Mouse (Mus musculus): Measurements from ENCODE around the gene Lsamp.
"Not testable (repeated sequence)": the region's sequence is repeated elsewhere in the genome, so short reads cannot be mapped to it uniquely, and the experiment has no call there.

Gene Lsamp

DNA sequence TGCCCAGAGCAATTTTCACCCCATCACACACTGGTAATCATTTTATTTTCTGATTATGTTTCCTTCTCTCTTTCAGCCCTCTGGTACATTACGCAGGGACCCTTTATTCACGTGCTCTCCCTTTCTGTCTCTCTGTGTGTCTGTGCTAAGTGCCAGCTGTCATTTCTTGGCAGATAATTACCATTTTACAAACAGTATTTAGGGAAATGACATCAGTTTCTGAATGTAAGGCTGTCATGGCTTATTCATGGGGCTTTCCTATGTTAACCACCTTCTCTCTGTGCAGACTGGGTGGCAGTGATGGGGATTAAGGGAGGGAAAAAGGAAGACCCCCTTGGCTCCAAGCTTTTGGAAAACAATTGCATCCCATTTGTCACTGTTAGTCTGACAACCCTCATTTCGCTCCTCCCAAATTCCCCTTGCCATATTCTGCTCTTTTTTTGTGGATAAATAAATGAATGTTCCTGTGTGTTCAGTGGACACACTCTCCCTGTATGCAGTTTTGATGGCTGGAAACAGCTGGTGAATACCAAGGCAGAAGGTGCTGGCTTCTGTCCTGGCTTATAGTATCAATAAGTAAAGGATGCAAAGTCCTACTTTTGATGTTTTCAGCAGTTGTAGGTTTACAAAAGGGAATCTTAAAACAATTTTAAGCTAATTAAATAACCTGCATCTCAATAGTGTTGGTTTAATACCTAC lies 520.2 kb downstream of the Lsamp start:
- no peak for DNase-seq

DNA sequence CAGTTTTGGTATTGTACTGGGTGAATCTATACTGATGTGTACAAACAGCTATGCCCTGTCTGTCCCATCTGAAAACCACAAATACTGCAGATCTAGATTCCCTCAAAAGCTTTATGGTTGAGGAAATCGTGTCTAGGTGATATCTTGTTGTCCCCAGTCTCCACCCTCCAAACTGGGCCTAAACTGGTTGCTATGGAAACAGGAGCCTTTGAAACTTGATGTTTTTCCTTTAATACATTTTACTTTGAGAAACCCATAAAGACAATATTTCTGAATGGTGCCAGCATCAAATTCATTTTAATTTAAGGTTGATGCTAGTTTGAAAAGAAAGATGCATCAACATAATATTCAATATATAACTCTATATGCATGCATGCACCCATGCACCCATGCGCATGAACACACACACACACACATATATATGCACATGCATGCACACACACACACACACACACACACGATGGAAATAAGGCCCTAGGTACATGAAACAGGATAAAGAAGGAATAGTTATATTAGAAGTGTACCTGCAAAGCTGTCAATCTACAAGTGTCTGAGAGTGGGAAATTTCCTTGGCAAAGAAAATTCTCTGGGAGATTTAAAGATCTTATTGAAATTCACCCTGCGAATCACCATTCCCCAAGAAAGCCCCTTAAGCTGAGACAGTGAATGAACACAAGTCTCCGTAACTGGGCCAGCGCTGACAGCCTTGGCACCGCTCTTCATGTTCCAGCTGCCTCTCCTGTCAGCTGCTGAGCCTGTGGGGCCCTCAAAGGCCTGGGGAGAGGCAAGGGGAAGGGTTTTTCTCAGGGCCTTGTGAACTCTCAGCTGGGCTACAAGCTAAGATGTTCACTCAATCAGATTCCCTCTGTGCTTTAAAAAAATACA lies 525.2 kb downstream of the Lsamp start:
- peak; percentile 30 for DNase-seq

DNA sequence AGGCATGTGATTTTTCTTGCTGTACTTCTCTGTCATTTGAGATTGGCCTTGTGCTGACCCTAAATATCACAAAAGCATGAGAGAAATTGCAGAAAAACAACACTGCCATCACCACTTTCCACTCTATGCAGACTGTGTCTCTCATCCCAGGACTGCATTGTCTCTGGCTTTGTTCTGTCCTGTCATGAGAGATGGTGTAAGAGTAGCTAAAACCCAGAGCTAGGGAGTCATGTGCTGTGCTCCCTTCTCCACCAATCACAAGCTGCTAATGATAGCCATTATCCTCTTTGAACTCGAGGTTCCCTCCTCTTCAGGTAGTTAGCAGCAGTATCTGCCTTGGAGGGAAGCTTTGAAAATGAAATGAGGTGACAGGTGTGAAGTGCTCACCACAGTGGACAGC lies 552.6 kb downstream of the Lsamp start:
- DNase-seq, result no peak

DNA sequence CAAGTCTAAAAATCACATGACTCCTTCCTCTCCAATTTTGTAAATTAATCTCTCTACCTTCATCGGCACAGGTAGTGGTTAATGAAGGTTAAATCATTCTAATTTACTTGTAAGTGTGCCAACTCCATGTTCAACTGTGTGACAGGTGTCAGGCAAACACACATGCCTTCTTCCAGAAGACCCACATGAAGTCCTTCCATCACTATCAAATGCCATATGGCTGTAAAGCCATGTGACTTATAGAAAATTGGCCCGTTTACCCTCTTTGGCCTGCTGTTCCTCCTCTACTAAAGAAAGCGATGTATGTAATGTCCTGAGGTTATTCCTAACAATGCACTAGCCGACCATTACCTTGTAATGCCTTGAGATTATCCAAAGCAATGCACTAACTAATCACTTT lies 565.5 kb downstream of the Lsamp start:
- no peak for DNase-seq

DNA sequence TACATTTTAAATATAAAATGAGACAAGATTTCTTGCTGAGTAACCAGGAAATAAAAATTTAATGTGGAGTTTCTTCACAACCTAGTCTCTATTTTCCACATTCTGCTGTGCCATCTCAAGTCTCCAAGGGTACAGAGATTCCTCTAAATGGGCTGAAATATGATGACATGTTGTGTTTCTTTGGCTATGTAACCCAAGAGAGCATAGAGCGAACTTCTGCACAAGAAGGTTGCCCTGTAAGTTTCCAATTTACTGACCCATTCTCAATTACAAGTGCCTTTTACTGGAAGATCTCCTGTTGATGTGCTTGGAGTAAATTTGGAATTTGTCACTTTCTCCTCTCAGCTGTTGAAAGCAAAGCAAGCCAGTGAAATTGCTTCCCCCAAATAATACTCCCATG lies 571.4 kb downstream of the Lsamp start:
- DNase-seq, result no peak

DNA sequence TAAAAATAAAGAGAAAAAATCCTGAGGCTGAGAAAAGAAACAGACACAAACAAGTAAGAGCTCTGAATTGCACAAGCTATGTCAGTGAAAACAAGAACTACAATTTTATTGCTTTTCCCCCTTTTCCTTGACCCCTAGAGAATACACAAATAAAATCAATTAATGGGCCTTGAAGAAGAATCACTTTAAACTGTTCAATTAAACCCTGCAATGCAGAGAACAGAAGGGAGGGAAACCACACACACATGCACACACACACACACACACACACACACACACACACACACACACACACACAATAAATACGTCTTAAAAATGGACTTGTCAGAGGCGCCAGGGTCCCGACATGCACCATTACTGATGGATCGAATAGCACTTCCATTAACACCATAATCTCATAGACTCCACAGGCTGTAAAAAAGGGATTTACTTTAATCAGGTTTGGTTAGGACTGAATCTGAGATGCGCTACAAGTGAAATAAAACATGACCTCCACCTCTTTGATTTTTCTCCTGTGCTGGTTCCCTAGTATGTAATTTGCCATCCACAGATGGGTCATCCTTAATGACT lies 573.6 kb downstream of the Lsamp start:
- no peak for DNase-seq

DNA sequence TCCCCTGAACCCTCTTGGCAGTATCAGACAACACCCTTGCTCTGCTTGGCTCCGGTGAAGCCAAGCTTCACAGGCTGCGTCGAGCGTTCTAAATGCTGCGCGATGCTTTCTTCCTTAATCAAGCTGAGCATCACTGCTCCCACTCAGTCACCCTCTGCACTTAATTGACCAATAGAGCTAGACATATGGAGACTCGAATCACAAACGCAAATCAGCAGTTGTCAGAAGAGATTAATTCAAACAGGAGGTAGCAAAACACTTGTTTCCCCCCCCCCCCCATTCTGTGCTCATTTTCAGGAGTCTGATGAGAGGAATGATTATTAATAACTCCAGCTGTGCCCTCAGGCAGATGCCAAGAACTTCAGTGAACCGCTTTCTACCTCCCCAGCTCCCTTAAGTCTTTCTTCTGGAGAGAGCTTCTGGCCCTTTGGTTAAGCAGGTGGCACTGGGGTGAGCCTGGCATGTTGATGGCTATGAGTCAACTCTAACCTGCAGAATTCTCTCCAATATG lies 583.3 kb downstream of the Lsamp start:
- DNase-seq, result no peak

DNA sequence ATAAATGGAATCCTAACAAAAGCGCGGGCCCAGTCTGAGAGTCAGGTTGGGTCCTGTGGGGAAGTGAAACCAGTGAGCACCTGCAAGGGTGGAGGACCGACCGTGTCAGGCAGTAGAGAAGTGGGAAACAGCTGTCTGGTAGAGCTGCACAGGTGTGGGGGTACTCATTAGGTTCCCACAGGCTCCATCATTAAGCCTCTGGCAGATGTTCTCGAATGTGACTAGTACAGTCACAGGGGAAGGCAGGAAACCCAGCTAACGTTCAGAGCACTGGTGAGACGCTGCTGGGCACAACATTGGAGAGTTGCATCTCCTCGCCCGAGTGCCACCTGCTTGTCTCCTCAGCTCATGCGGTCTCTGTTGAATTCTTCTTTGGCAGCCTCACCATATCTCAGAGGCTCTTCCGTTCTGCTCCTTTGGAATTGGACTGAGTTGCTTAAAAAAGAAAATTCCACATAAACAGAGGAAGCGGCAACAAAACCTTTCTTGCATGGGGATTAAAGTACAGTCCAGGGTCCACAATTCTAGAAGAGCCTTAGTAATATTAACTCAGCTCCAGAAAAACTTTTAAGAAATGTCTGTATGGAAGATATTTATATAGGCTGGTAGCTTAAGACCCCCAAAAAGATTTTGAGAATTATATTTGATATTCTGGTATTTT lies 588.1 kb downstream of the Lsamp start:
- DNase-seq, result no peak

DNA sequence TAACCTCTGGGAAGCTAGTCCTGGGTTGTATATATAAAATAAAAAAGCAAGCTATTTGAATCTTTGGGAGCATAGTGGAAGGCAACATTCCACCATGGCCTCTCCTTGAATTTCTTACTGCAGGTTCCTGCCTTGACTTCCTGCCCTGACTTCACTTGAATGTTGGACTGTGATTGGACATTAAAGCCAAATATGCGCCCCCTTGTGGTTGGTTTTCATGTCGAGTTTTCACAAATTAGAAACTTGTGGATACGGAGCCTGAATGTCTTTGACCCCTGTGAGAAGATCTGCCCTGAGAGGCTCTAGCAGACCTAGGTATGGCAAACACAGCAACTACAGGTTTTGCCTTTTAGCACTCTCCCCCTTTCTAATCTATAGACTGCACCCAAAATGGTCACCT lies 597.9 kb downstream of the Lsamp start:
- no peak for DNase-seq

DNA sequence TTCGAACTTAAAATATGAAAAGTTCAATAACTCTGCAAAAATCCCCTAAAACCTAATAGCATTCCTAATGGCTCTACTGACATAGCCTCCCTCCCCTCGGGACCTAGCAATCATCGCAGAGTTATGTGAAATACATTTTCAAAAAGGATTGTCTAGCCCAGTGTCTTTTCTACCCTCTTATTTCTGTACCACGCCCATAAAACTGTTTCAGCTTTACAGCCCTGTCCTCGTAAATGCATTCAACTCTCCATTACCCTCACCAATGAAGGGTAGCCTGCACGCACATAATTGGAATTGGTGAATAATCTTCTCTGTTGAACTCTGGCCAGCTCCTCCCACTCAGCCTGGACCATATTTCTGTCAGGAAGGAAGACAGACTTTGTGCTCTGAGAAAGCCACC lies 609.0 kb downstream of the Lsamp start:
- DNase-seq, result no peak

DNA sequence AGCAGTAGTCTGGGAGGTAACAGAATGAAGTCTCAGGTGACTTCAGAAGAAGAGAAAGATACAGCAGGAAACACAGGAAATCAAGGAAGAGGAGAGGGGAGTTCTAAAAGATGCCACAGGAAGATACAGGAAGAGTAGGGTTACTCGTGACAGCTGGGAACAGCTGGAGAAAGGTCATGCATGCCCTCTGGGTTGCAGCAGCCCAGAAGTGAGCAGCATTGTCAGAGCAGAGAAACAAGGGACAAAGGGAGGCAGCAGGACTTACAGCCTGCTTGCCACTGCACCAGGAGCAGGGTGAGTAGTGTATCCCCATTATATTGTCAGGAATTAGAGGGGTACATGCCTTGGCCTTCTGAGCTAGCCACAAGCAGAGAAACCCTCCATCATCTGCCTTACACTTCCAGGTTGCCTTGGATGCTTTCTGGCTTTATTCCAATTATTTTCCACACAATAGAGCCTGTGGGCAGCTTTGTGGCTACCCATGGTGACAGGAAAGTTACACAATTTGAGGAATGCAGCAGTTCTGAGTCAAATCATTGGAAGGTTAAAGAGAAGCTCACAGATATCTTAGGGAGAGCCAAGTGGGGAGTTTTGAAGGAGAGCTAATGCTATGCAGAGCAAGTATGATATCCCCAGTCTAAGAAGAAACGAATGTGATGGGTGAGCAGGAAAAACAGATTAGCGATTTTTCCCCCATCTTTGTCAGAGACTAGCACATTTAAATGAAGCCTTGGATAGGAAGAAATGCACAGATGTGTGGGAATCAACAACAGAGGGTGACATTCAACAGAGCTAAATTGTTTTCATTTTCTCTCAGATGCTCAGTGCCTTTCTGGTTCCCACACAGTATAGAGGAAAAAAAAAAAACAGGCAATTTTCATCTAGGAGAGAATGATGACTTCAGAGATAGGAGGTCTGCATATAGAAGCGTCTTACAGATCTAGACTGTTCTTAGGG lies 617.5 kb downstream of the Lsamp start:
- no peak for DNase-seq

DNA sequence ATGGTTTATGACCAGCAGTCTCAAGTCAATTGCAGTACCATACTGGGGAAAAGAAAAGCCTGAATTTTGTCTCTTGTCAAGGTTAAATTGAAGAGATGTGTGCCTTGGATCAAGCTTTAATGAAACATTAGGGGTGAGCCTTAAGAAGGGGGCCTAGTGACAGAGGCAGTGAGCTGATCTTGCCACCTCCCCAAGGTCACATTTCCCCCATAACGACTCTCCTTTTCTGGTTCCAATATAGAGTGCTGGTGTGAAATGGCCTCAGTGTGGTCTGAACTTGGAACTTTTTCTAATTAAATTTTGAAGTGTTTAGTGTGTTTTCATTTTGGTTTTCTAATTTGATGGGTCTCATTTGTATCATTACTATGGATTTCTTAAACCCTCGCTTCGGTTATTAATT lies 623.3 kb downstream of the Lsamp start:
- DNase-seq, result no peak

DNA sequence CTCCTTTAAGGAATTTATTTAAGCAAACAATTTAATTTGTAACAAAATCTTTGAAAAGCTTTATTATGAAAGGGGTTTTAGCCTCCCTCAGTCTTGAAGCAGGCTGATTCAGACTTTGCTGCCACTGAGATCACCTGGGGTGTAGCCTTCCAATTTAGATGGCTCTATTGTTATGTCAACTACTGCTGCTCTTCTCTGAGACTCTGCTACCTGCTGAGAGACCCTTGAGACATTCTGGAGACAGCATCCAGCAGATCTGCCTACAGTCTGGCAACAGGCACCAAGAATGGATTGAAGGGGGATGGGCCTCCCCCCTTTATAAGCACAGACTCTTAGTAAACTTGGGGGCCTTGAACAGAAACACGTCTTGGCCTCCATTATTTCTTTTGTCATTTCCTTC lies 632.5 kb downstream of the Lsamp start:
- DNase-seq, result not testable (repeated sequence)

DNA sequence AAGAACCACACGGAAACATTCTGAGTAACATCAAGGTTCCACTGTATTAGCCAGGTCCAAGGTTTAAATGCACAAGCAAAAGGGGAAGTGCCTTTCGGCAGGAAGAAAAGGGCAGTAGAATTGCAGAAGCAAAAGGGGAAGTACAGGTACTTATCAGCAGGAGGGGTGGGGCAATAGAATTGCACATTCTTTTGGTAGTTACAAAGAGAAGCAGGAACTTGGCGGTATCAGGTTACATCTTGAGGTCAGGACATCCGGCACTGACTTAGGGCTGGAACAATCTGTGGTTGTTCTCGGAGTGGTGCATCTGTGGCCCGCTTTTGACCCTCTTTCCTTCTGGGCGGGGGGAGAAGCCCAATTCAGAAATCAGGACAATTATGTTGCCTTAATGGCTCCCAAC lies 636.9 kb downstream of the Lsamp start:
- not testable (repeated sequence) for DNase-seq

DNA sequence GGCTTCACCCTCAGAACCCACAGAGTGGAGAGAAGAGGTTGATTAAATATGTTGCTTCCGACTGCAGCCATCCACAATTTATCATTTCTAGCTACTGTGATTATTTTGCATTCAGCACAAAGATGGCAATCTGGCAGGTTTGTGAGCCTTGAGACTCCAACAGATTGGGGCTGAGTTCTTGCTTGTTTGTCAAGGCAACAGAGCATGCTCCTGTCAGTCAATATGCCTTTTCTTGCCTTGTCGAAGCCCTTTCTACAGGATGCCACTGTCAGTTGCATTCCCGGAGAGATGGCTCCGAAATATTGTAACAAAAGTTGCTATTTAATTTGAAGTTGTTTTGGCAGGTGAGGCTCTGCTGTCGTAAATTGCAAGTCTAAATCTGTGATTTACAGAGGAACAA lies 643.0 kb downstream of the Lsamp start:
- DNase-seq, result no peak

DNA sequence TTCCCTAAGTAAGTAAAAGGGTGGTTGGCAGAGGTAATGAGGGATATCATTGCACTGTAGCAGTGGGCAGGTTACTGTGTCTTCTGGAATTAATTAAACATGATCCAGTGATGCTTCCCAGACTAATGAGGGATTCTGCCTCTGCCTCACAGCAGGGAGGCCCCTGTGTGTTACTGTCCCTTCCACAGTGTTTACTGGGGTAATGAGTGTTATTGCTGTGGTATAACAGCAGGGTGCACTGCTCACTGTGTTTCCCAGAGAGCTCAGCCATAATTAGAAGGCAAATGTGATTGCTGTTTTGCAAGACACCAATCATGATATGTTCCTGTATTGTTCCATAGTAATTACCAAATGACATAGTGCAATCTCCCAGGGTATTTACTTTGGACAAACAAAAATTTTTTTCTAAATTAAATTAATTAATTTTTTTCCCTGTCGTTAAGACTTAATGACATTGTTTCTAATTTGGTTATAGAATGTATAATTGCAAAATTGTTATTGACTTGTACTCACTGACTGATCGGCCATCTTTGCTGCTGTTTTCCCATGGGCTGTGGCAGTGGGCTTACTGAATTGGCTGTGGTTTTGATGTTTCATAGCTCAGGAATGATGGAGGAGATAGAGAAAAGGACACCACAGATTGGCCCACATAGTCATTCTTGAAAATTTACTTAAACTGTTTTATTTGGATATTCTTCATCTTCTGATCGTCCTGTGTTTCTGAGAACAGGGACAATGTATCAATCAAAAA lies 655.6 kb downstream of the Lsamp start:
- no peak for DNase-seq

DNA sequence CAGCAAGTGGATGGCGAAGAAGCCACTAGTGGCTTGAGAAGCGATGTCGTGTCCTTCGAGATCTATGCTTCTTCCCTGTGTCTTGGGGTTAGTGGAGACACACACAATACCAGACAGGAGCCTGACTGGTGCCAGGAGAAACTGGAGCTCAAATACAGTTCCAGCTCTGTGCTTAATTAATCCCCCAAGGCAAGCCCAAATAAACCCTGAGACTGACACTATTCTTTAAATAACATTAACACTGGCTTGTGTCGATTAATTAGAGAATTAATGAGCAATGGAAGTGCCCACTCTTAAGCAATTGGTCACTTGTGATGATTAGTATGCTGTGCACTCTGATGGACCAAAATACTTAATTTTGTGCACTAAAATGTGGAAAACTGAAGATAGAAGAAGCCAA lies 668.6 kb downstream of the Lsamp start:
- DNase-seq, result no peak

DNA sequence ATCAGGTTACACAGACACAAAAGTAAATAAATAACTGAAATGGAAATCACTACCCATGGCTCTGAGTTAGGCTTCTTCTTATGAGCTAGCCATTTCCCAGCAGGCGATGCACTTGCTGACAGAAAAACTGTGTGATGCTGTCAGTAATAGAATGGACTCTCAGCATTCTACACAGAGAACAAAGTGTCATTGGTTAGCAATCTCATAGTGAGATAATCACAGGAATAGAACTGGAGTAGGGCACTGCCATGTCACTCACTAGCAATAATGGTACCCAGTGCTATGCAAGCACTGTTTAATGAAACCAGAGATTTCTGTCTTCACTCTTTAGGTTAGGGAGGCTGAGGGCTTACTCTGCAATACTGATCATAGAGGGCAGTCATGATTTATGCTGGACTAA lies 669.3 kb downstream of the Lsamp start:
- no peak for DNase-seq

DNA sequence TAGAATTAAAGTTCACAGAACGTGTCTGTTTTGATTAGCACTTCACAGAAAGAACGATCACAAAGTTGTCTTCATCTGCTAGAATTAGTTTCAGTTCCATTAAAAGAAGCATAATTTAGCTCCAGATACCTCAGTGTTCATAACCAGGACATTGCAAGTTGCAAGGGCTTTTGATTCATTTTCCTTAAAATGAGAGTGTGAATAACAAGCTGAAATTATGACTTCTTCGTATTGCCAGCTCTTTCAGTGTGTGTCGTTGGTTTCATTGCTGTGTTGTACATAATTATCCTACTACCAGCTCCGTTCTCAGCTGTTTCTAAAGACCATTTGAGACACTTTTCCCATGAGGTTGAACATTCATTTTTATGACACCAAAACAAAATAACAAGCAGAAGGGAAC lies 672.2 kb downstream of the Lsamp start:
- DNase-seq, result no peak

DNA sequence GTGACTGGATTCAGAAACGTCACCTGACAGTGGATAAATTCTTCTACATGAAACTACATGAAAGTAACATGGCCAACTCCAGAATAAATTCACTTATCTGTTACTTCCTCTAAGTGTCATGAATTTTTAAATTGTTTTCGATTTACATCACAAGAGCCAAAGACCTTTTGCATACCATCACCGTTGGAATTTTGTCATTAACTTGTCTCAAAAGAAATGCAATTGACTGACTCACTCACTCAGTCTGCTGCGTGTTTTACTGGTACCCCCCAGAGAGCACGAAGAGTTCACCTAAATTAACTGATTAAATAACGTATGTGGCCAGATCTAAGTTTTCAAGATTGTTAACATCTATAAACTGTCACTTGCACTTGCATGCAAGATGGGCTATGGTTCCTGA lies 672.7 kb downstream of the Lsamp start:
- DNase-seq, result no peak

DNA sequence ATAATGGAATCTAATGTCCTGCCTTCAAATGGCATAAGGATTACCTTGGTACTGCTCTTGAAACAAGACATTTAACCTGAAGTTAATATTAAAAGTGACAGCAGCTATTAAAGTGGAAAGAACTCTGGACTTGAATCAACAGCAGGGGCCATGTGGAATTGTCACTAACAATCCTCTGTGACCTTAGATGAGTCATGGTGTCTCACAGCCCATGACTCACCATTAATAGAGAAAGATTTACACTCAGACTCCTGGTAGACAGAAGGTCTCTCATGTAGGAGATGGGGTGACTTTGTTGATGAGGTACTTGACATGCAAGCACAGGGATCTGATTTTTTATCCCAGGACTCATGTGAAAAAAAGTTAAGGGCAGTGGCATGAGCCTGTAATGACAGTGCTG lies 701.4 kb downstream of the Lsamp start:
- DNase-seq, result no peak
